Mouse (Mus musculus) stomach, postnatal 0 days (tissue): ENCODE results near the gene Ano3. TPM values are rescaled to one million over a fixed set of nuclear protein-coding genes. Genes with fewer than 3 reads are reported as not detected.

Experiments used
- ATAC-seq: fragments of 200-750 bp; cut with Nextera tagmentation; 2 replicates; pipeline ENCODE4 v1.8.0; 2017; ENCODE audit not compliant: low FRiP score, low TSS enrichment
- DNase-seq: peaks from one replicate; pipeline ENCODE4 v3.0.0-alpha.2; 2016; ENCODE audit warnings: low spot score
- H3K27ac ChIP-seq: fragments of 300-500 bp; sonication (generic); replicated peaks from 2 replicates; pipeline ENCODE4 v1.5.1; 2014; ENCODE audit warnings: mild to moderate bottlenecking, control low read depth
- H3K27me3 ChIP-seq: fragments of 300-500 bp; sonication (generic); 2 replicates; pipeline ENCODE4 v1.6.1; 2014; ENCODE audit warnings: low read length; ENCODE audit not compliant: control insufficient read depth, insufficient read depth
- H3K36me3 ChIP-seq: fragments of 300-500 bp; sonication (generic); 2 replicates; pipeline ENCODE4 v1.6.1; 2014; ENCODE audit warnings: low read length, mixed read lengths; ENCODE audit not compliant: control insufficient read depth, insufficient read depth
- H3K4me1 ChIP-seq: fragments of 300-500 bp; sonication (generic); replicated peaks from 2 replicates; pipeline ENCODE4 v1.6.1; 2014; ENCODE audit warnings: antibody characterized with exemption; ENCODE audit not compliant: control insufficient read depth, insufficient read depth
- H3K4me2 ChIP-seq: fragments of 300-500 bp; sonication (generic); replicated peaks from 2 replicates; pipeline ENCODE4 v1.6.1; 2014; ENCODE audit warnings: low read depth, mild to moderate bottlenecking, control low read depth, moderate library complexity
- H3K4me3 ChIP-seq: fragments of 300-500 bp; sonication (generic); 2 replicates; pipeline ENCODE4 v1.5.1; 2014; ENCODE audit warnings: low read depth, low read length, control low read depth
- H3K9ac ChIP-seq: fragments of 300-500 bp; sonication (generic); 2 replicates; pipeline ENCODE4 v1.6.1; 2014; ENCODE audit warnings: mild to moderate bottlenecking, low read length, control low read depth, mixed read lengths
- H3K9me3 ChIP-seq: fragments of 300-500 bp; sonication (generic); 2 replicates; pipeline ENCODE4 v1.6.1; 2016; ENCODE audit warnings: low read length; ENCODE audit not compliant: control insufficient read depth
- CTCF ChIP-seq: IDR thresholded peaks from 2 replicates; pipeline ENCODE4 v1.5.1; 2016; ENCODE audit warnings: antibody characterized with exemption, low read depth, mild to moderate bottlenecking, moderate library complexity
- EP300 ChIP-seq: optimal IDR thresholded peaks from 2 replicates; pipeline ENCODE3; 2016; ENCODE audit warnings: antibody characterized with exemption
- WGBS: fragments of 180-500 bp; shearing (Covaris S2); extraction: QIAGEN DNeasy Blood & Tissue Kit; methylation state at CpG from one replicate; pipeline ENCODE4 v1.1.7; 2014; 5-methylcytosine and 5-hydroxymethylcytosine counted together
- polyA plus RNA-seq: library from polyadenylated mRNA; unstranded; fragments of >200 nt; fragmentation: Nextera tagmentation; extraction: Ambion mirVana; gene quantifications from 2 replicates; pipeline ENCODE4 v1.2.1, GENCODE M21; 2015

Ano3 gene
- polyA plus RNA-seq, 1 experiment from 2014 or later: 0.16 TPM

DNA sequence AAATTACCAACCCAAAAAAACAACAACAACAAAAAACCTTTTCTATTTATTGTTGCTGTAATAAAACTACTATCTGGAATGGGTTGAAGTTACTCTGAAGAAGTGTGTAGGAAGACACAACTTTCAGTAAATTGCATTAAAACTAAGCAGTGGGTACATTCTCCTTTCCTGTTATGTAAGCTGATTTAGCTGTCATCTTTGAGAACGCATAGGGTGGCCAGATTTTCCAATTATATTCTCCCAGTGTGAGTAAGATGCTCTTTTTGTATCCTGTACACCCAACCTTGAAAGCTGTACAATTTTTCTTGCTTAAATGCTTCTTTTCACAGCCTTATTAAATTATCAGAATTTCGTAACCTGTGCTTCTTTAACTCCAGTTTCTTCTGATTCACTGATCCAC is 26.1 kb upstream of the Ano3 start:
- no peak for TF ChIP-seq EP300
- TF ChIP-seq CTCF: no peak
- 85% methylated on average over 2 of the region's 2 CpGs for WGBS
- no peak for DNase-seq
- no peak overlapping the region for H3K9ac ChIP-seq
- no peak overlapping the region for H3K4me3 ChIP-seq
- no peaks in the 10 kb centered on the region for H3K9me3 ChIP-seq
- no peak for ATAC-seq
- H3K27ac ChIP-seq: no peak overlapping the region
- H3K4me2 ChIP-seq: no peak overlapping the region
- no peaks in the 10 kb centered on the region for H3K27me3 ChIP-seq
- H3K36me3 ChIP-seq: no peaks in the 10 kb centered on the region
- no peaks in the 10 kb centered on the region for H3K4me1 ChIP-seq

DNA sequence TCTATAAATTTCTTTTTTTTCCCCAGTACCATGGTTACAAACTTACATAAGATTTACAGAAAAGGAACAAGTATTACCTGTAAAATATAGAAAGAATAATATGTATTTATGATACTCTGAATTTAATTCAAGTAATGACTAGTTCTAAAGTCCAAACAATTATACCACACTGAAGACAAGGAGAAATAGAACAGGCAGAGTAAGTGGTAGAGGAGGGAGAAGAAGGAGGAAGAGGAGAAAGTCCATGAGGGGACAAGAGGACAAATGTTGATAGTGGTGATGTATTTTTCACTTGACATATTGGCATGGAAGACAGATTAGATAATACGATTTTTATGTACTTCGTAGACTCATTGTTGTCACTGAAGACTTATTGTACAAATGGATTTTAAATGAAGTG is 19.4 kb upstream of the Ano3 start:
- Histone ChIP-seq H3K4me3 (no peak overlapping the region), H3K36me3 (no peaks in the 10 kb centered on the region), H3K27me3 (no peaks in the 10 kb centered on the region), H3K9me3 (no peaks in the 10 kb centered on the region), H3K4me2 (no peak overlapping the region), H3K27ac (no peak overlapping the region), H3K4me1 (no peaks in the 10 kb centered on the region), H3K9ac (no peak overlapping the region)
- ATAC-seq: no peak
- no peak for TF ChIP-seq EP300
- TF ChIP-seq CTCF: no peak
- WGBS: 58% methylated on average over 2 of the region's 2 CpGs
- no peak for DNase-seq

DNA sequence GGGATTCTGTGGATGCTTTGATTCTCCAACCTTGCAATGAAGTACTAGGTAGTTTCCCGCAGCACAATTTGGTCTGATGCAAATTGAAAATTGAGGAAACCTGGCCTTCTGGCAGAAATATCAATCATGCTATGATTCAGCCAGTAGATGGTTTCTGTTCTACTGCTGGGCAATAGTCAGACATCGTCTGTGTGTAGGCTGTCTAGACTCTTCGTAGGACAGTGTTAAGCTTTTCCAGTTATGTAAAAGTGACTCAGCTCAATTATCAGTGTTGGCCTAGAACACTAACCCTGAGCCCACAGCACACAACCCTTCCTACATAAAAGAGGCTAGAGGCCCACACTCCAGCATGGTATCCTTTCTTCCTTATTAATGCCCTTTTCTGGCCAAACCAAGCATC is 14.7 kb upstream of the Ano3 start:
- DNase-seq: no peak
- no peak for ATAC-seq
- TF ChIP-seq EP300 (no peak), CTCF (no peak)
- H3K9me3 ChIP-seq: no peaks in the 10 kb centered on the region
- H3K9ac ChIP-seq: no peak overlapping the region
- H3K27ac ChIP-seq: no peak overlapping the region
- no peak overlapping the region for H3K4me3 ChIP-seq
- H3K36me3 ChIP-seq: no peaks in the 10 kb centered on the region
- 95% methylated on average over 3 of the region's 3 CpGs for WGBS
- no peaks in the 10 kb centered on the region for H3K27me3 ChIP-seq
- H3K4me2 ChIP-seq: no peak overlapping the region
- no peaks in the 10 kb centered on the region for H3K4me1 ChIP-seq

DNA sequence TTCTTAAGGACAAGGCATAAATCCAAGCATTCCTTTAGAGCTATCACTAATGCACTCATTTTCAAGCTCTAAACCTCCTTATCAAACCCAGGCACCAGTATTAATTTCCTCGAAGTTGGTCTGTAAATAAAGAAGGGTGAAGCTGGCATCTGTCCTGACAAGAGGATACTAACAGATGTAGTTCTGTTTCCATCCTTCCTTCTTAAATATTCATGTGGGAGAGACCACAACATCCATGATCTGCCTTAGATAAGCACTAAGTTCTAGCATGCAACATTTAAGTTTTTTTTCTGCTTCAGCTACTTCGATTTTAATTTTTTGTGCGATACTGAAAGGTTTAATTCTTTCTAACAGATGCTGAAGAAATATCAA is 305 bp downstream of the Ano3 start:
- peak overlapping the region; percentile 27 for H3K4me2 ChIP-seq
- no peaks in the 10 kb centered on the region for H3K36me3 ChIP-seq
- no peaks in the 10 kb centered on the region for H3K9me3 ChIP-seq
- H3K27me3 ChIP-seq: no peaks in the 10 kb centered on the region
- no peaks in the 10 kb centered on the region for H3K4me1 ChIP-seq
- no peak overlapping the region for H3K4me3 ChIP-seq
- DNase-seq (no peak), ATAC-seq (no peak)
- H3K27ac ChIP-seq: no peak overlapping the region
- no peak for TF ChIP-seq EP300
- TF ChIP-seq CTCF: no peak
- 52% methylated on average over 3 of the region's 3 CpGs for WGBS
- H3K9ac ChIP-seq: no peak overlapping the region

DNA sequence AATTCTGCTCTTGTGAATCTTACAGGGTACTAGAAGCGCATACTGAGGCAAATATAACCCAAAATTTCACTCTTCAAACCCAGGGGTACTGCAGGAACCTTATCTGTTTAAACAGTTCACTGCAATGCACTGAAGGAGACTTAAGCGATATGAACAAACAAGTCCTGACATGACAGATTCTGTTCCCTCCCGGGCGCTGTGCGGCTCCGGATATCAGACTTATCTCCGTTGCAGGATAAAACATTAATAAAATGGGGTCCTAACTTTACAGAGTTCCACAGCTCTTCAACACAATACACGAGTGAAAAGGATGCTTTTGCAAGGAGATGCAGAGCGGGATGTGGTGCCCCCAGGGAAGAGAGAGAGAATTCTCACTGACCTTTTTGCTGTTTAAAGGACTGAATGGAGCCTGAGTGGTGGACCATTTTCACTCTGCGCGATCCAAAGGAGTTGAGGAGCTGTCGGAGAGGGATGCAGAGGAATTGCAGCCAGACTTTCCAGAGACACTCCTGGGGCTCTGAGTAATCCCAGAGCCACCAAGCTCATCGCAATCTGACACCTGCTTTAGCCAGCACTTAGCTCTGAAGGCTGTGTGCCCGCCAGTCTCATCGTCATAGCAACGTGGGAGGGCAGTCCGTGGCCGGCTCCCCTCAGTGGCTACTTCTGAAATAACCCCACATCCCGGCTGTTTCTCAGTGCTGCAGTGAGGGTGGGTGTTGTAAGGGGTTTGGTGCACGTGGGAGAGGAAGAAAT is 868 bp downstream of the Ano3 start:
- Histone ChIP-seq H3K9ac (no peak overlapping the region), H3K4me3 (no peak overlapping the region), H3K27me3 (no peaks in the 10 kb centered on the region), H3K27ac (no peak overlapping the region), H3K36me3 (no peaks in the 10 kb centered on the region), H3K9me3 (no peaks in the 10 kb centered on the region), H3K4me2 (peak overlapping the region; percentile 27), H3K4me1 (no peaks in the 10 kb centered on the region)
- 0 out of 2 replicates have a peak, but pooled peaks have one; percentile 26 for ATAC-seq
- 3% methylated on average over 20 of the region's 20 CpGs for WGBS
- DNase-seq: no peak
- TF ChIP-seq CTCF (no peak), EP300 (no peak)

DNA sequence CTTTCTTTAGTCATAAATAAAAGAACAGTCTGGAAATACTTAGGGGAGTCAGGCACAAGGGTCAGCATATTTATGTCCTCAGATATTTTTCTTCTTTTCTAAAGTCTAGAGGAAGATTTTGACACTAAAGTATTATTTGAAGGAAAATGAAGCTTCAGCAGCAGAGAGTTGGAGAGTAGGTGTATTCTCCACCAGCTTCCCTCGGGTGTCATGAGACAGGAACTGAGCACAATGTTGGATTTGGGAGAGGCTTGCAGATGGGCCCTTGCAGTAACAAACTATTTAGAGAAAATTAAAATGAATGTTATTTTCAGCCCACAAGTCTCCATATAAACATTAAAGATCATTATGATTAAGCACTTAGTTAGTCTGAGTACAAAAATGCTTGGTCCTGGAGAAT is 5.6 kb downstream of the Ano3 start:
- no peak overlapping the region for H3K4me2 ChIP-seq
- TF ChIP-seq CTCF (no peak), EP300 (no peak)
- no peak overlapping the region for H3K4me3 ChIP-seq
- no peaks in the 10 kb centered on the region for H3K4me1 ChIP-seq
- ATAC-seq (no peak), DNase-seq (no peak)
- H3K27ac ChIP-seq: no peak overlapping the region
- no peaks in the 10 kb centered on the region for H3K9me3 ChIP-seq
- H3K9ac ChIP-seq: no peak overlapping the region
- 55% methylated on average over 1 of the region's 1 CpGs for WGBS
- no peaks in the 10 kb centered on the region for H3K27me3 ChIP-seq
- no peaks in the 10 kb centered on the region for H3K36me3 ChIP-seq
